Mouse (Mus musculus) cerebellum, adult 2 months (tissue): ENCODE results near the gene Pnpla5. TPM values are rescaled to one million over a fixed set of nuclear protein-coding genes. Genes with fewer than 3 reads are reported as not detected.

Source experiments
- DNase-seq, 2 experiments: peaks; one replicate each; pipeline ENCODE4 v3.0.0; 2021
- H3K27ac ChIP-seq: fragments of 200-500 bp; 2 replicates; pipeline ENCODE4 v1.5.1; 2012; ENCODE audit warnings: low read length, control low read depth, inconsistent platforms; ENCODE audit not compliant: insufficient read depth
- H3K27me3 ChIP-seq: fragments of 200-500 bp; 2 replicates; pipeline ENCODE4 v1.6.1; 2012; ENCODE audit warnings: inconsistent platforms, mild to moderate bottlenecking, low read length, moderate library complexity; ENCODE audit not compliant: control insufficient read depth, insufficient read depth
- H3K4me1 ChIP-seq: fragments of 200-500 bp; 2 replicates; pipeline ENCODE4 v1.6.1; 2011; ENCODE audit warnings: low read length; ENCODE audit not compliant: control insufficient read depth, insufficient read depth
- H3K4me3 ChIP-seq: fragments of 200-500 bp; replicated peaks from 2 replicates; pipeline ENCODE3; 2011; ENCODE audit warnings: mild to moderate bottlenecking, low read depth, low read length, control low read depth; ENCODE audit not compliant: insufficient read depth
- CTCF ChIP-seq: fragments of 200-500 bp; IDR thresholded peaks from 2 replicates; pipeline ENCODE4 v1.5.1; 2011; ENCODE audit warnings: low read depth, mild to moderate bottlenecking, control low read depth, low read length, moderate library complexity, borderline replicate concordance; ENCODE audit not compliant: insufficient read depth
- POLR2A ChIP-seq: fragments of 200-500 bp; IDR thresholded peaks from 2 replicates; pipeline ENCODE4 v1.6.1; 2011; ENCODE audit warnings: low read length, control low read depth, borderline replicate concordance; ENCODE audit not compliant: insufficient read depth
- WGBS: fragments of 180-500 bp; shearing (Covaris S2); methylation state at CpG from one replicate; pipeline ENCODE4 v1.1.7; 2018; 5-methylcytosine and 5-hydroxymethylcytosine counted together
- polyA plus RNA-seq: library from polyadenylated mRNA; depleted of rRNA; stranded (reverse); fragments of >200 nt; gene quantifications from 2 replicates; pipeline ENCODE4 v1.2.3, GENCODE M21; 2012

Pnpla5 gene
- polyA plus RNA-seq, 1 experiment, result not detected

DNA sequence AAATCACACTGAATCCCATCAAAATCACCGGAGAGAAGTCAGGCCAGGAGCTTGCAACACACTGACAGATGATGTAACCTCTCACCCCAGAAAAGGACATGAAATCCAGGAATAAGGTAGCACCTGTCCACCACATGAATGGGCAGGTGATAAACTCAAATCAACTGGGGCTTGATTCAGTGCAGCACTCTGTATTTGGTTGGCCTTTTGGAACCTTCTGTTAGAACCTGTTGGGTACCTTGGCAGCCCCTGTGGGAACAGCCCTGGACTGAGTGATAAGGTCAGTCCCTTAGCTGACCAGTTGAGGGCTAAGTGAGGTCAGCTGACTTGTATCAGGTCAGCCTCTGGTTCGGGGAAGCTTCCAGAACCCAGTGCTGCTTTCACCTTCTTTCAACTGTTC, 33.2 kb upstream of the Pnpla5 start:
- no peak for TF ChIP-seq CTCF
- no peak for TF ChIP-seq POLR2A
- no peaks in the 10 kb centered on the region for H3K27me3 ChIP-seq
- no peaks in the 10 kb centered on the region; the same call in 1 of the 2 replicates for H3K4me1 ChIP-seq
- H3K4me3 ChIP-seq, result no peak overlapping the region
- WGBS, result 93% methylated on average over 2 of the region's 2 CpGs
- H3K27ac ChIP-seq, result no peak overlapping the region
- no peak for DNase-seq

DNA sequence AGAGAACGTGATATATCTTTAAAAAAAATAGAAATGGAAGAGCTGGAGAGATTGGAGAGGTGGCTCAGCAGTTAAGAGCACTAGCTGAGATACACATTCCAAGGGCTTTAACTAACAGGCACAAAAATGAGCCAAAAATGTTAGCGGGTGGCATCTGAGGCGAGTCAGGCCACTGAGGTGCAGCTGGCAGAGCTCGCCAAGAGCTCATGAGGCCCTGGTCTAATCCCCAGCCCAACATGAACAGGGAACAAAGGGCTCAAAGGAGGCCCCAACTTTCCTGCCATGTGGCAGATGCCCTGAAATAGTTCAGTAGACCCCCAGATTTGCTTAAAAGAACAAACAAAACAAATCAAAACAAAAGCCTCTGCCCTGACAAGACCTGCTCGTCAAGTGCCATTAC, 18.0 kb upstream of the Pnpla5 start:
- no peak overlapping the region for H3K27ac ChIP-seq
- H3K27me3 ChIP-seq, result no peaks in the 10 kb centered on the region
- no peak for DNase-seq
- H3K4me3 ChIP-seq, result no peak overlapping the region
- H3K4me1 ChIP-seq, result no peaks in the 10 kb centered on the region
- TF ChIP-seq CTCF (no peak), POLR2A (no peak)
- 48% methylated on average over 5 of the region's 5 CpGs for WGBS

DNA sequence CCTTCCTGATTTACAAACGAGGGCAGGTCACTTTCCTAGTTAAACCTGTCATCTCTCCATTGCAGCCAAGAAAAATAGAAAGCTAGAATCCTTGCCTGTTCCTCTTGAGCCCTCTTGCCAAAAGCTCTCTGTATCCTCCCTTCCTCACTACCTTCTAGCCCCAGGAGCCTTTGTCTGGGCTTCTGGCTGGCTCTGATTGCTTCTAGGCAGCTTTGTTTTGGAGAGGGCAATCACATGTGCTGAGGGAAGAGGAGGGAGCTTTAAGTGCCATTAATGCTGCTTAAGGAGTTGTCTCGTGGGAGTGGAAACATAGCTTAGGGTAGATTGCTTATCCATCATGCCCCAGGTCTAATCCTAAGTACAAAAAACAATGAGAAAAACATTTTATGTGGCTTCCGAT, 17.1 kb upstream of the Pnpla5 start:
- 71% methylated on average over 3 of the region's 3 CpGs for WGBS
- H3K27me3 ChIP-seq, result no peaks in the 10 kb centered on the region
- H3K4me1 ChIP-seq, result no peaks in the 10 kb centered on the region
- TF ChIP-seq POLR2A, result no peak
- no peak for TF ChIP-seq CTCF
- DNase-seq, result no peak
- H3K4me3 ChIP-seq, result no peak overlapping the region
- H3K27ac ChIP-seq, result no peak overlapping the region

DNA sequence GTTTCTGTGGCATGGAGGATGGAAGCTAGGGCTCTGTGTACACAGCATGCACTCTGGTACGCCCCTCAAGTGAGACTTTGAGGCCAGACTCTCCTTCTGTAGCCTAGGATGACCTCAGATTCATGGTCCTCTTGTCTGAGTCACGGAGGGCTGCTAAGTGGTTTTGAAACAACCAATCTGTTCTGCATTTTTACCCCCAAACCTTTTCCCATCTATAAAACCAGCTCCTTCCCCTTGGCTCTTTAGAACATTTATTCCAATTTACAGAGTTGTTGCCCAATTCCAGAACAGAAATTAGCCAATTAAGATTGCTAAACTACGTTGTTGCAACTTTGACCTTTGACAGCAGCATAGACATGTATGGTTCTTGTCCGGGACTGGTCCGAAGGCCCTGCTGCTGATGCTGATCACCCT, 16.6 kb upstream of the Pnpla5 start:
- no peak for TF ChIP-seq POLR2A
- TF ChIP-seq CTCF, result no peak
- H3K27ac ChIP-seq, result no peak overlapping the region
- 91% methylated on average over 5 of the region's 5 CpGs for WGBS
- no peak for DNase-seq
- no peak overlapping the region for H3K4me3 ChIP-seq
- H3K27me3 ChIP-seq, result no peaks in the 10 kb centered on the region
- no peaks in the 10 kb centered on the region for H3K4me1 ChIP-seq

DNA sequence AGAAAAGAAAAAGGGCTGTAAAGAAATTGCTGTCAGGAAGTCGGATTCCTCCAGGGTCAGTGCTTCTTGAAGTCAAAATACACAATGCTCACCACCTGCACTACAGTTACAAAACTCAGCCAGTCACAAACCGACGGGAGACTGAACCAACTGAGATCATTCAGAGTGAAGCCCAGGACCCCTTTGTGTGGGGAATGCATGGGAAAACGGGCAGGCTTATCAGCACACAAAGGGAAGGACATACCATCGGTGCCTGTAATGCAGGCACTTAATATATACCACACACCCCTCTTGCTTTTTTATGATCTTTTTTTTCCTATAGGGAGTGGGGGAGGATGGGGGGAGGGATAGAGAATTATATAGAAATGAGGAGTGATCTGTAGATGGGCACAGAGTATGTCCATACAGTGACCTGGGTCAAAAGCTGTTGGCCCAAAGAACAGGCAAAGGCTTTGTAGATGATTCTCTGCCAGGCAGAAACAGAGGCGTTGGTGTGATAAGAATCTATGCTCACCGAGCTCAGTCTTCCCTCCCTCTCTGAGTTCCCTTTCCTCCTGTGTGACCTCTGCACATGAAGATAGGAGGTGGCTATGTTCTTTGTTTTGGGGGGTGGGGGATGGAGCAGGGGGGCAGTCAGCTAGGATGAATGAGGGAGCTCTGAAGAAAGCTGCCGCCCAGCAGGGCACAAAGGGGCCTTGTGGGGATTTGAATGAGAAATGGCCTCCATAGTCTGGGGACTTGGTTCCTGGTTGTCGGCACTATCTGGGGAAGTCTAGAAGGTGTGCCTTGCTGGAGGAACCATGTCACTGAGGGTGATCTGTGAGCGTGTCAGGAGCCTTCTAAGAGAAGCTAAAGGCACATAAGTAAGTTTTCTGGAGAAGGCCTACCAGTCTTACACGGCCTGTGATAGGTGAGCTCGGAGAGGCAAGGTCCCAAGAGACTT, 13.8 kb upstream of the Pnpla5 start:
- 52% methylated on average over 12 of the region's 12 CpGs for WGBS
- no peak for TF ChIP-seq CTCF
- no peak for TF ChIP-seq POLR2A
- Histone ChIP-seq H3K4me3 (no peak overlapping the region), H3K4me1 (no peaks in the 10 kb centered on the region), H3K27me3 (no peaks in the 10 kb centered on the region), H3K27ac (no peak overlapping the region)
- no peak for DNase-seq

DNA sequence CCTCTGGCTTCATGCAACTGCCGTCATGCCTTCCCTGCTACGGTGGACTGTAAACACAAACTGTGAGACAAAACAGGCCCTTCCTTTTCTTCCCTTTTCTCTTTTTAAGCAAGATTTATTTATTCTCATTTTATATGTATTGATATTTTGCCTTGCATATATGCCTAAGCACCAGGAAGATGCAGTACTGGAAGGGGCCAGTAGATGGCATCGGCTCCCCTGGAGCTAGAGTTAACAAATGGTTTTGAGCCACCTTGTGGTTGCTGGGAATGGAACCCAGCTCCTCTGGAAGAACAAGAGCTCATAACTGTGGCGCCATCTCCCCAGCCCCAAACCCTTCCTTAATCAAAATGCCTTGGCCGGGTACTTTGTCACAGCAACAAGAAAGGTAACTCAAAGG, 12.5 kb upstream of the Pnpla5 start:
- TF ChIP-seq POLR2A (no peak), CTCF (peak; percentile 30; the same call in 1 of the 2 replicates)
- Histone ChIP-seq H3K27me3 (no peaks in the 10 kb centered on the region), H3K27ac (no peak overlapping the region), H3K4me3 (no peak overlapping the region), H3K4me1 (peaks cover 8% of the 10 kb centered on the region)
- 93% methylated on average over 5 of the region's 5 CpGs for WGBS
- DNase-seq, result no peak

DNA sequence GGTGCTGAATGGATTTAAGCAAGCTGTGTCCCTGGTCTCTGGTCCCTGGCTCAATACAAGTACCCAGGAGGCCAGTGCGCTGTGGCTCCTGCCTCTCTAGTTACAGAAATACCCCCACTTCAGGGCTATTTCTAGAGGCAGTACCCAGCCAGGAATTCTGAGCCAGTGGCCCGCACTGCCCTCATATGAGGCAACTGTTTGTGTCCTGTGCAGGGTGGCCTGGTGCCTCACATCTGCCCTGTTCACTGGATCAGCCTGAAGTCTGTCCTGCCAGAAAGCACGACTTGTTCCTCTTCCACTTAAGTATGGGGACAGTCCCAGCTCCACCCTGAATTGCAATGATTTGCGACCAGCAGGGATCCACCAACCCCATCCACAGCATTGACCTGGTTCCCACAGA, 10.5 kb upstream of the Pnpla5 start:
- peaks cover 10% of the 10 kb centered on the region for H3K4me1 ChIP-seq
- H3K27ac ChIP-seq, result no peak overlapping the region
- WGBS, result 77% methylated on average over 4 of the region's 4 CpGs
- H3K27me3 ChIP-seq, result no peaks in the 10 kb centered on the region
- TF ChIP-seq POLR2A (no peak), CTCF (no peak)
- no peak overlapping the region for H3K4me3 ChIP-seq
- DNase-seq, result no peak

DNA sequence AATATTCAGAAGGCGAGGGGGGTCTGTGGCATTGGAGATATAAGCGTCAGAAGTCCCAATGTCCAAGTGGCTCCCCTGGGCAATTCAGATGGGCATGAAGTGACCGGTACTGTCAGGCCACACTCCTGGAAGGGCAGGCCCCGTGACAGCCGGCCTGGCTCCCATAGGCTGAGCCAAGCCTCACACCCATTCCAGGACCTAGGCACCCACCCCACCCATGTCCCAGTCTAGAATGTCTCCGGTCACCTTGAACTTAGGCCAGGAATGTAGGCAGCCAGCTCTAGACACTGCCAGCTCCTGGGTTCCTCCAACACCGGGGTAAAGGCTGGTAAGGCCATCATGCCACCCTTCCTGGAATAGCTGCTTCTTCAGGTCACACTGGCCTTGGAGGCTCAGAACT, 9.0 kb upstream of the Pnpla5 start:
- Histone ChIP-seq H3K4me1 (peaks cover 10% of the 10 kb centered on the region), H3K4me3 (peak overlapping the region; percentile 35), H3K27me3 (no peaks in the 10 kb centered on the region), H3K27ac (peak overlapping the region; percentile 61; the same call in 1 of the 2 replicates)
- WGBS, result 48% methylated on average over 7 of the region's 7 CpGs
- TF ChIP-seq CTCF (no peak), POLR2A (no peak)
- peak; percentile 37 to 41 for DNase-seq
